Mouse (Mus musculus): ENCODE measurements around the gene Ifi27l2a. TPM values are rescaled to one million over a fixed set of nuclear protein-coding genes. Genes with fewer than 3 reads are reported as not detected.
"Not testable (repeated sequence)": the region's sequence is repeated elsewhere in the genome, so short reads cannot be mapped to it uniquely, and the experiment has no call there.

The Ifi27l2a gene
- polyA plus RNA-seq (2012; rRNA removed), result 427 and 428 TPM in 2 replicates

DNA sequence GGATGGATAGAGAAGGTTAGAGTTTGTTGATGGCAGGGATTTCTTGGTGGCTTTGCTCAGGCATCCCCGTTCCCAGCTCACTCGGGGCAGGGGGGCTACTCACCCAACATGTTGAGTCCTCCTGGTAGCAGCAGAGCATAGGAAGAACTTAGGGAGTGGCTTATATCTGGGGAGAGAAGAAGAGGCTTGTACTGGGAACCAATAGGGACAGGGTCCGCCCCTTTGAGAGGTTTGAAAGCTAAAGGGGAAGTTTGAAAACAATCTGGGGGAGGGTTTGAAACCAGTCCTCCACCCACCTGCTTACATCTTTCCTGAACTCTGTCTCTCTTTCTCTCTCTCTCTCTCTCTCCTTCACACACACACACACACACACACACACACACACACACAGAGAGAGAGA is at the start of gene Ifi27l2a:
Gene Ifi27l2a (minus strand): TSS at position 157 of the 400 bp plus-strand sequence.
- H3K27me3 ChIP-seq (replicated peaks; ENCODE audit: control insufficient read depth, insufficient read depth, low read length), result no peaks in the 10 kb centered on the region
- TF ChIP-seq POLR2A (IDR thresholded peaks at IDR 0.05; ENCODE audit: low read depth, low read length) (no peak), CTCF (conservative IDR thresholded peaks at IDR 0.05; ENCODE audit: insufficient read depth, insufficient read length, low read depth, low read length) (no peak)
- H3K36me3 ChIP-seq (ENCODE audit: control insufficient read depth, insufficient read depth, low read length), result no peaks in the 10 kb centered on the region
- peak; percentile 35 for DNase-seq
- H3K27ac ChIP-seq (ENCODE audit: insufficient read depth, low read depth, low read length), result no peak within 1 kb of the TSS
- no peaks in the 10 kb centered on the region for H3K4me1 ChIP-seq (ENCODE audit: control insufficient read depth, insufficient read depth, low read length)
- peak within 1 kb of the TSS; percentile 32; the same call in 1 of the 2 replicates for H3K4me3 ChIP-seq (ENCODE audit: insufficient read depth, low read depth, low read length)
- 45% methylated on average over 3 of the region's 3 CpGs for WGBS

DNA sequence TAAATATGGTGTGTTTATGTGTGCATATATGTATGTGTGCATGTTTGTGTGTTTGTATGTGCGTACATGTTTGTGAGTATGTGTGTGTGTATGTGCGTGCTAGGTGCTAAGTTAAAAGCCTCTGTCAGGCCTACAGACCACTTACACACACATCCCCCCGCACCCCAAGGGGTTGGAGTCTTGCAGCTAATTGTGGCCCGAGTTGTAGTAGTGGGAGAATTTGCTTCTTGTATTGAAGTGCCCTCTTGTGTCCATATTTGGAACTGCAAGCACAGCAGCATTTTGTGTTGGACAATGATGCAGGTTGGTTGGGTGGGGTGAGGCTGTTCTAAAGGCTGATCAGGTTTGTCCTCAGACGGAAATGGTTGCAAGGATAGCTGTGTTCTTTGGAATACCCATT is 49.3 kb upstream of the Ifi27l2a start:
- Histone ChIP-seq H3K36me3 (ENCODE audit: control insufficient read depth, insufficient read depth, low read length) (no peaks in the 10 kb centered on the region), H3K4me1 (ENCODE audit: control insufficient read depth, insufficient read depth, low read length) (no peaks in the 10 kb centered on the region), H3K4me3 (ENCODE audit: insufficient read depth, low read depth, low read length) (no peak overlapping the region), H3K27ac (ENCODE audit: insufficient read depth, low read depth, low read length) (no peak overlapping the region), H3K27me3 (replicated peaks; ENCODE audit: control insufficient read depth, insufficient read depth, low read length) (no peaks in the 10 kb centered on the region)
- peak; percentile 82 for DNase-seq
- TF ChIP-seq CTCF (conservative IDR thresholded peaks at IDR 0.05; ENCODE audit: insufficient read depth, insufficient read length, low read depth, low read length), result peak; percentile 75
- no peak for TF ChIP-seq POLR2A (IDR thresholded peaks at IDR 0.05; ENCODE audit: low read depth, low read length)
- WGBS, result 28% methylated on average over 5 of the region's 5 CpGs

GRCm38 (mm10) chr12:103491091-103491730 is 47.7 kb upstream of the Ifi27l2a start:
- H3K4me1 ChIP-seq (ENCODE audit: control insufficient read depth, insufficient read depth, low read length), result no peaks in the 10 kb centered on the region
- TF ChIP-seq CTCF (conservative IDR thresholded peaks at IDR 0.05; ENCODE audit: insufficient read depth, insufficient read length, low read depth, low read length), result no peak
- 61% methylated on average over 3 of the region's 3 CpGs for WGBS
- DNase-seq, result no peak
- H3K27me3 ChIP-seq (replicated peaks; ENCODE audit: control insufficient read depth, insufficient read depth, low read length), result no peaks in the 10 kb centered on the region
- H3K4me3 ChIP-seq (ENCODE audit: insufficient read depth, low read depth, low read length), result no peak overlapping the region
- H3K27ac ChIP-seq (ENCODE audit: insufficient read depth, low read depth, low read length), result no peak overlapping the region
- H3K36me3 ChIP-seq (ENCODE audit: control insufficient read depth, insufficient read depth, low read length), result no peaks in the 10 kb centered on the region

GRCm38 (mm10) chr12:103487750-103488149 is 44.3 kb upstream of the Ifi27l2a start:
- no peak overlapping the region for H3K4me3 ChIP-seq (ENCODE audit: insufficient read depth, low read depth, low read length)
- 68% methylated on average over 2 of the region's 2 CpGs for WGBS
- no peak for DNase-seq
- H3K4me1 ChIP-seq (ENCODE audit: control insufficient read depth, insufficient read depth, low read length), result no peaks in the 10 kb centered on the region
- TF ChIP-seq CTCF (conservative IDR thresholded peaks at IDR 0.05; ENCODE audit: insufficient read depth, insufficient read length, low read depth, low read length) (no peak), POLR2A (IDR thresholded peaks at IDR 0.05; ENCODE audit: low read depth, low read length) (no peak)
- H3K27ac ChIP-seq (ENCODE audit: insufficient read depth, low read depth, low read length), result no peak overlapping the region
- H3K36me3 ChIP-seq (ENCODE audit: control insufficient read depth, insufficient read depth, low read length), result no peaks in the 10 kb centered on the region
- no peaks in the 10 kb centered on the region for H3K27me3 ChIP-seq (replicated peaks; ENCODE audit: control insufficient read depth, insufficient read depth, low read length)

DNA sequence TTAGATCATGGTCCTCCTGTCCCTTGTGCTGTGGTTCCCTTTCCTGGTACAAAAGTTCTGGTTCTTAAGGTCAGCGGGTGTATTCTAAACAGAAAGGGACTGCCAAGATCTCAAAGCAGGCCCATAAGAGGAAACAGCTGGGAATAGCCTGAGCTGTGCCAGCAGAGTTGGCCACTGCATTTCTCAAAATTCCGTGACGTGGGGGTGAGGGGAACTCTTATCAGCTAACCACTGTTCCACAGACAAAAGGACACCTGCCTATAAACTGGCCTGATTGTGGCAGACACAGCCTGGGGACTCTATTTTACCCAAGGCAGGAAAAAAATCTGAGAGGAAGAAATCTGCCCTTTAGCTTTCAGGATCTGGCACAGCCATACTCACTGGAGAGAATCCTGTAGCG is 43.8 kb upstream of the Ifi27l2a start:
- Histone ChIP-seq H3K36me3 (ENCODE audit: control insufficient read depth, insufficient read depth, low read length) (no peaks in the 10 kb centered on the region), H3K4me3 (ENCODE audit: insufficient read depth, low read depth, low read length) (no peak overlapping the region), H3K4me1 (ENCODE audit: control insufficient read depth, insufficient read depth, low read length) (no peaks in the 10 kb centered on the region), H3K27me3 (replicated peaks; ENCODE audit: control insufficient read depth, insufficient read depth, low read length) (no peaks in the 10 kb centered on the region), H3K27ac (ENCODE audit: insufficient read depth, low read depth, low read length) (no peak overlapping the region)
- TF ChIP-seq CTCF (conservative IDR thresholded peaks at IDR 0.05; ENCODE audit: insufficient read depth, insufficient read length, low read depth, low read length), result no peak
- no peak for TF ChIP-seq POLR2A (IDR thresholded peaks at IDR 0.05; ENCODE audit: low read depth, low read length)
- 56% methylated on average over 4 of the region's 4 CpGs for WGBS
- DNase-seq, result peak; percentile 25

GRCm38 (mm10) chr12:103486726-103487125 is 43.2 kb upstream of the Ifi27l2a start:
- Histone ChIP-seq H3K36me3 (ENCODE audit: control insufficient read depth, insufficient read depth, low read length) (no peaks in the 10 kb centered on the region), H3K27ac (ENCODE audit: insufficient read depth, low read depth, low read length) (no peak overlapping the region; the same call in 1 of the 2 replicates), H3K4me1 (ENCODE audit: control insufficient read depth, insufficient read depth, low read length) (no peaks in the 10 kb centered on the region), H3K4me3 (ENCODE audit: insufficient read depth, low read depth, low read length) (no peak overlapping the region), H3K27me3 (replicated peaks; ENCODE audit: control insufficient read depth, insufficient read depth, low read length) (no peaks in the 10 kb centered on the region)
- no peak for DNase-seq
- WGBS, result 92% methylated on average over 1 of the region's 1 CpGs
- no peak for TF ChIP-seq POLR2A (IDR thresholded peaks at IDR 0.05; ENCODE audit: low read depth, low read length)
- no peak for TF ChIP-seq CTCF (conservative IDR thresholded peaks at IDR 0.05; ENCODE audit: insufficient read depth, insufficient read length, low read depth, low read length)

DNA sequence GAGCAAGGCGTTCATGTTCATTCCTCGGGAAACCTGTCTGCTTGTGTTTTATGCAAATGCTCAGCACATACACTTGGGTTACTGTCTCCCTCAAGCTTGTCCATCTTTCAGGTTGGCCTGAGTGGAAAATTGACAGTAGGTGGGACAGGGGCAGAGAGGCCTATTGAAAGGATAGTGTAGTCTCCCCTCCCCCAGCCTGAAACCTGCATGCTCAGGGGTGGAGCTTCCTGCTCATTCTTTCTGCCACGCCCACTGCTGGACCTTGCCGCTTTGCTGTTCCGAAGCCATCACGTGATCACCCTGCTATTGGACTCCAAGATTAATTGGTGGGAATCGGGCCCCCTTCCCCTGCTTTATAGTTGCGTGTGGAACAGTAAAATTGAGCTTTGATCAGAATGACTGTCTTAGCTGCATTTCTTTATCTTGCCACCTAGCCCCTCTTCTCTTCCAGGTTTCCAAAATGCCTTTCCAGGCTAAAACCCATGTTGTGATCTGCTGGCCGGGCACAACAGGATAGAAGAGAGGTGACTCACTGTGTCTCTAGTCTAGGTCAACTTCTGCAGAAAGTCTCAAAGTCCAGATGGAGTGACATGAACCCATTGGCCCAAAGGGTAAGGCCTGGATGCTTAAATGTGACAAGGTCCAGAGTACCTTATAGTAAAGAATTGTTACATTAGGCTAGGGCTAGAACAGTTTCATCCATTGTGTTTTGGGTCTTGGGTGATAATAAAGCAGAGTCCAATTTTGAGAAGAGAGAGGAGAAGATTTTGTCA is 40.9 kb upstream of the Ifi27l2a start:
- H3K27me3 ChIP-seq (replicated peaks; ENCODE audit: control insufficient read depth, insufficient read depth, low read length); H3K4me3 ChIP-seq (ENCODE audit: insufficient read depth, low read depth, low read length); H3K36me3 ChIP-seq (ENCODE audit: control insufficient read depth, insufficient read depth, low read length); H3K4me1 ChIP-seq (ENCODE audit: control insufficient read depth, insufficient read depth, low read length); DNase-seq; H3K27ac ChIP-seq (ENCODE audit: insufficient read depth, low read depth, low read length): not testable (repeated sequence)
- 56% methylated on average over 9 of the region's 9 CpGs for WGBS
